Mouse (Mus musculus) thymus, adult 18-20 months (tissue): ENCODE measurements around the gene Ddx39b.

ENCODE experiments used
- DNase-seq, 2 experiments: peaks; one replicate each; pipeline ENCODE4 v3.0.0; 2022; ENCODE audit warnings: mixed read lengths in 2 of 2

The Ddx39b gene

DNA sequence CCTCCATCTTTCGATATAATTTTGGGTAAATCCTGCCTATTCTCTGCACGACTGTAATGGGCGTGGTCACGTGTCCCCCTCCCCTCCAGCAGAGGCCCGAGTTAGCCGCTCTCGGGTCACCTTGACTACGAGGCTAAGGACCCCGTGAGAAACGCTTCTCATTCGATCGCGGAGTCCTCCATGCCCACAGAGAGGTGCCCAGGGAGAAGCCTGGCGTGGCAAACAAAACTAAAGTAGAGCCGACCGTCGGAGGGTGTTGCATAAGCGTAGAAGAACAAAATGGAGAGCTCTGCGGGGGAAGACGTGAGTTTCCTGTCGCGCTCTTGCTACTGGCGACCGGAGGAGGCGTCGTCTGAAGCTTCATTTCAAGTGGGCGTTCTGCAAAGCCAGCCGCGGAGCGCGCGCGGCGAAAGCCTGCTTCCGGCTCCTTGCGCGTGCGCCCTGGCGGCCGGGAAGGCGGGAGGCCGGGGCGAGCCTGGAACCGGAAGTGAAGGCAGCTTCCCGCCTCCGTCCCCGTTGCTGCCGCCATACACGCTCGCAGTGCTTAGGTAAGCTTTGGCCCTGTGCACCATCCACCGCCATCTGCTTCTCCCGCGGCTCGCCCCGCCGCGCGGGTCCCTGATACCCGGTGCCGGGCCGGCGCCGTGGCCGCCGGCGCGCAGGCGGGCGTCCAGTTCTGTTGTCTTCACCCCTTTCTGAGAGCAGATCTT is at the start of gene Ddx39b:
Gene Ddx39b (plus strand): TSS at position 442 of the 710 bp plus-strand sequence.
- peak; percentile 94 to 95 for DNase-seq

DNA sequence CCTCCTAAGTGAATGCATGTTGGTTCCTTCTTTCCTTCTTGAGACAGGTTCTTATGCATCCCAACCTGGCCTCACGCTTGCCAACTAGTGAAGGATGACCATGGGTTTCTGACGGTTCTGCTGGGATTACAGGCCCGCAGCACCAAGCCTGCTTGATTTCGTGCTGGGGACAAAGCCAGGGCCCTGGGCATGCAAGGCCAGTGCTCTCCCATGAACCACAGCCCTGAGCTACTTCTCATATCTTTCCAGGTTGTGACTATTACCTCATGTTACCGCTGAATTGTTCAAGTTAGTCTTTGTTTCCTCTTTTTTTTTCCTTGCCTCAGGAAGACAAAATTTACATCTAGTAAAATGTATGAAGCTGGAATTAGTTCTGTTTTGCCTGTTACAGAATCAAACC is 48.6 kb upstream of the Ddx39b start:
- no peak for DNase-seq

DNA sequence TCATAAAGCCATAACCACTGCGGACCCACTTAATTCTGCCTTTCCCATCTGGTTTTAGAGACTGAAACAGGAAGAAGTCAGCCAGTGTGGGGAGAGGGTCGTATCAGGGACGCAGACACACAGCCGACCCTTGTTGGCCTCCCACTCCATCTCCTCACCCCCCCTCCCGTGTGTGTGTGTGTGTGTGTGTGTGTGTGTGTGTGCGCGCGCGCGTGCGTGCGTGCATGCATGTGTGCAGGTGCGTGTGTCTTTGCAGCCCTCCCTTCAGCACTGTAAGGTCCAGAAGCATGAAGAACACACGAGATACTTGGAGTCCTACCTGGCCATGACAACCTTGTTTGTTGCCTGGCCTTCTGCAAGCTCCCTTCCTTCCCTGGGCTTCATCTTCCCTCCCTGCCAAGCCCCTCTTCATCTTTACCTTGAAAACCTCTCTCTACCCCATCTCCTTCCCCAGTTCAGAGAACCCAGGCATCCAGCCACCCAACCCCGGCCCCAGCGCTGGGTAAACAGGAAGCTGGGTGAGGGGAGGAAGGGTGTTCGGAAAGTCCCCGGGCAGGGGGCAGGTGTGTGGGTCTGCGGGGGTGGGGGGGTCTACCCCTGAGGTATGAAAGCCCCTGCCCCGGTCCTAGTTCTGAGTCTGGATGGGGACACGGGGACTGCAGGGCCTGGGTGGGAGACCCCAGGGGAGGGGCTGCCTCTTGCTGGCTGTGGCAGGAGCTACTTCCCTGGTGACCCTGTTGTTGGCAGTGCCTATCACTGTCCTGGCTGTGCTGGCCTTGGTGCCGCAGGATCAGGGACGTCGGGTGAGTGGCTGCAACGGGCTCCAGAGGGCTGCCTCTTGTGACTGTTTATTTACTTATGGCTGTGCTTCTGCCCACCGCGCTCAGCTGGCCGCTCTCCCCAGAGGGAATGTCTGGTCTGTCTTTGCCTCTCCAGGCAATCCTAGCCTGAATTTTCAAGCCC is 47.4 kb upstream of the Ddx39b start, which contains the start of gene Ltb:
Gene Ltb (plus strand): TSS at position 559 of the 963 bp plus-strand sequence.
- peak; percentile 87 to 93 for DNase-seq

DNA sequence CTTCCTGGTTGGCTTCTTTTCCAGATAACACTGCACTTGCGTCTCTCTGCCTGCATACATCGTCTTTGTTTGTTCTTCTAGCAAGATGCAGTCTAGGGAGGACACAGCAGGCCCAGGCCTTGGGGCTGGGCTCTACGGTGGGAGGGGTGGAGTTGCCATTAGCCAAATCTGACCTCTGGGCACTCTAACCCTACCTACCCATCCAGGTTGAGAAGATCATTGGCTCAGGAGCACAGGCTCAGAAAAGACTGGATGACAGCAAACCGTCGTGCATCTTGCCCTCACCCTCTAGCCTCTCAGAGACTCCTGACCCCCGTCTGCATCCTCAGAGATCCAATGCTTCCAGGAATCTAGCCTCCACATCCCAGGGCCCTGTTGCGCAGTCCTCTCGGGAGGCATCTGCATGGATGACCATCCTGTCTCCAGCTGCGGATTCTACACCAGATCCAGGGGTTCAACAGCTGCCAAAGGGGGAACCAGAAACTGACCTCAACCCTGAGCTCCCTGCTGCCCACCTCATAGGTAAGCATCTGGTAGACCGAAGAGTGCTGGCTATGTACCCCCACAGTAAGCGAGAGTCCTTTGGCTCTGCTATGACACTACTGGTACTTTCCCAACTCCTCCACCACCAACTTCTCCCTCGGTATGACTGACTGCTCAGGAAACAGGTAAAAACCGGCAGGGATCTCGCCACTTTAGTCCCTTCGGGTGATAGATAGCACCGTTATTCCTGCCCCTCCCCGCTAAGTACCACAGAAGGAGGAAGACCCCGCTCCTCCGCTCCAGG is 46.5 kb upstream of the Ddx39b start:
- DNase-seq, result peak in 1 of 2 experiments; percentile 52

DNA sequence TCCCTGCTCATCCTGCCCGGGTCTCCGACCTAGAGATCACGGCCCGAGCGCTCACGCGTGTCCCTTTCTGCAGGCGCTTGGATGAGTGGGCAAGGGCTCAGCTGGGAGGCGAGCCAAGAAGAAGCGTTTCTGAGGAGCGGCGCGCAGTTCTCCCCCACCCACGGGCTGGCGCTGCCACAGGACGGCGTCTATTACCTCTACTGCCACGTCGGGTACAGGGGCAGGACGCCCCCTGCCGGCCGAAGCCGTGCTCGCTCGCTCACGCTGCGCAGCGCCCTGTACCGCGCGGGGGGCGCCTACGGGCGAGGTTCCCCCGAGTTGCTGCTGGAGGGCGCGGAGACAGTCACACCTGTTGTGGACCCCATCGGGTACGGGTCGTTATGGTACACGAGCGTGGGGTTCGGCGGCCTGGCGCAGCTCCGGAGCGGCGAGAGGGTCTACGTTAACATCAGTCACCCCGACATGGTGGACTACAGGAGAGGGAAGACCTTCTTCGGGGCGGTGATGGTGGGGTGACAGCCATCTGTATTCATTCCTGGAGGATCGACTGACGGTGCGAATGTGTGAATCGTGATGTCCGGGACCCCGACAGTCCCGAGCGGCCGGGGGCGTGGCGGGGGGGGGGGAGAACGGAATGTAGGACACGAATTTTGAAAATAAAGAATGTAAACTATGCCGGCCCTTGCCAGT is 45.8 kb upstream of the Ddx39b start:
- peak; percentile 93 to 94 for DNase-seq

DNA sequence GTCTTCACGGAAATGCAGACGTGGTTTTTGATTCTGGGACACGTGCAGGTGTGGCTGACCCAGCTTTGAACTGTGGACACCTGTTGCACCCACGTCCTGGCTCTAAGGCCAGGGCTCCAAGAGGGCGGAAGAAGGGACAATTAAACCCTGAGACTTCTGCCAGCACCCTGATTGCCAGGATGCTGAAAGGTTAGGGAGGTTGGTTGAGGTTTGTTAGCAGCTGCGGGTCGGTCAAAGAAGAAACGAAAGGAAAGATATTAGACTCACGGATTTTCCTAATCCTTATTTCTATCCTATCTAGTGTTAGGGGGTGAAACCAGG is 45.3 kb upstream of the Ddx39b start:
- DNase-seq, result peak in 1 of 2 experiments; percentile 51

DNA sequence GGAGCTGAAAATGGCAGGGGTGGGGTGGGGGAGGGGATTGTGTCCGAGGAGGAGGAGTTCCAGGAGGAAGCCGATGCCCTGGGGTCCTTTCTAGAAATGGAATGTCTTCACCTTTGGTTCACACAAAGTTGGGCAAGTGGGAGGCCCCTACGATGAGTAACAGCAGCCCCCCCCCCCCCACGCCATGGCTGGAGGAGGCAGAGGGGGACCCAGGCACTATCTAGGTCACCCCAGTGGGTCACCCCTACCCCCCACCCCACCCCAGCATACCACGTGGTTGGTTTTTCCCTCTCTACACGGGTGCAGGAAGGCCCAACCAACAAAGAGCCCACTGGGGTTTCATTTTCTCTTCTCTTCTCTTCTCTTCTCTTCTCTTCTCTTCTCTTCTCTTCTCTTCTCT is 44.4 kb upstream of the Ddx39b start:
- DNase-seq, result no peak

DNA sequence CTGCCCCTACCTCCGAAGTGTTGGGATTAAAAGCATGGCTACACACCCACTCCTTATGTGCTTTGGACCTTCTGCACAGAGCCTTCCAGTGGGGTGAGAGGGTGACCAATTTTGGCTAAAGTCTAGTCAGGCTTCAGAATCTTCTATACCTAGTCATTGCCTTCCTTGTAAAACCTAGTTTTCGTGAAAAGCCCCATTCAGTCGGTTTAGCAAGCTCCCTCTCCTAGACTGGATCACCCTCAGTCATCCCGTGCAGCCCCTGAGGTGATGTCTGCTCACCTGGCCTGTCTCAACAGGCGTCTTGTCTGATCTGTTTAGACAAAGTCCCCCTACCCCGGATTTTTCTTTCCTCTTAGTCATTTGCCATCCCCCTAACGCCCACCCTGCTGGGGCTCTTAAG is 43.5 kb upstream of the Ddx39b start:
- no peak for DNase-seq

DNA sequence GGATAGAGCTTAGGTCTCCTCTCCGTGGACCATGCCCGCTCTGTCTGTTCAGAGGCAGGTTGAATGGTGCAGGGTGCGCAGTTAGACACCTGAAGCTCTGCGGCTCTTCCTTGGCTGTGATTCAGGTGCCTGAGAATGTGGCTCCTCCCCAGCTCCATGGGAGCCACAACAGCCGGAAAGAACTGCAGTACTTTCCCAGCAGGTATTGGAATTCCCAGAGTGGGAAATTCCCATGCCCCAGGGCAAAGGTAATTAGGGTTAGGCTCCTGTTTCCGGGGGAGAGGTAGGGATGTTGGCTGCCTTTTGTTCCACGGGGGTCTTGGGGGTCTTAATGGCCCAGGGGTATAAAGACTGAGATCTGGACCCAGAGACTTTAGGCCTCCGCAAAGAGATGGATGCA is 42.6 kb upstream of the Ddx39b start:
- no peak for DNase-seq

DNA sequence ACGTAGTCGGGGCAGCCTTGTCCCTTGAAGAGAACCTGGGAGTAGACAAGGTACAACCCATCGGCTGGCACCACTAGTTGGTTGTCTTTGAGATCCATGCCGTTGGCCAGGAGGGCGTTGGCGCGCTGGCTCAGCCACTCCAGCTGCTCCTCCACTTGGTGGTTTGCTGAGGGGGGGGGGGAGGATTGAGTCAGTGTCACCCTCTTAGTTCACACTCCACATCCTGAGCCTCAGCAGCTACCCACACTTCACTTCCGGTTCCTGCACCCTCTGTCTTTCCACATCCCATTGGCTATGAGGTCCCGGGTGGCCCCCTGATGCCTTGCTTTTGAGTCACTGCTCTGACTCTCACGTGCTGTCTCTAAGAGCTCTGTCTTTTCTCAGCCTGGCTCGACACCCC is 41.1 kb upstream of the Ddx39b start:
- DNase-seq, result peak; percentile 74 to 87

DNA sequence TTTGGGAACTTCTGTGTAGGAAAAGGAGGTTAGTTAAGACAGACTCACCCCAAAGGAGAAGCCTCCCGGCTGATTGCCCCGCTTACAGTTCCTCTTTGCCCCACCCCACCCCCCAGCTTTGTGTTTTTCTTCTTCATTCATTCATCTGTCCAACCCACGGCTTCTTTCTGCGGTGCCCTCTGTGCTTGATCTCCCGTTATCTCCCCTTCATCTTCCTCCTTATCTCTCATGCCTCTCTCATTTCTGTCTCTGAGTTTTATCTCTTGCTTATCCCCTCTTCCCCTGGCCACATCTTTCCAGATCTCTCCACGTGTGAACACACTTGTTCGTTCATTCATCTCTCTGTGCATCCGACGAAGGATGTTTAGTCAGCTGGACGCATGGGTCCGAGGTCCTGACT is 40.4 kb upstream of the Ddx39b start:
- no peak for DNase-seq

DNA sequence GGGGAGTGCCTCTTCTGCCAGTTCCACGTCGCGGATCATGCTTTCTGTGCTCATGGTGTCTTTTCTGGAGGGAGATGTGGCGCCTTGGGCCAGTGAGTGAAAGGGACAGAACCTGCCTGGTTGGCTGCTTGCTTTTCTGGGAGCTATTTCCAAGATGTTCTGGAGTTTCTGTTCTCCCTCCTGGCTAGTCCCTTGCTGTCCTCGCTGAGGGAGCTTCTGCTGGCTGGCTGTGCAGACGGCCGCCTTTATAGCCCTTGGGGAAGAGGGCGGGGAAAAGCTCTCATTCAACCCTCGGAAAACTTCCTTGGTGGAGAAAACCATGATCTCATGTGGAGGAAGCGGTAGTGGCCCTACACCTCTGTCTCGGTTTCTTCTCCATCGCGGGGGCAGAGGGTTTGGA is 39.8 kb upstream of the Ddx39b start, which contains the start of gene Tnf:
Gene Tnf (minus strand): TSS at position 221 of the 400 bp plus-strand sequence.
- peak in 1 of 2 experiments; percentile 38 for DNase-seq

DNA sequence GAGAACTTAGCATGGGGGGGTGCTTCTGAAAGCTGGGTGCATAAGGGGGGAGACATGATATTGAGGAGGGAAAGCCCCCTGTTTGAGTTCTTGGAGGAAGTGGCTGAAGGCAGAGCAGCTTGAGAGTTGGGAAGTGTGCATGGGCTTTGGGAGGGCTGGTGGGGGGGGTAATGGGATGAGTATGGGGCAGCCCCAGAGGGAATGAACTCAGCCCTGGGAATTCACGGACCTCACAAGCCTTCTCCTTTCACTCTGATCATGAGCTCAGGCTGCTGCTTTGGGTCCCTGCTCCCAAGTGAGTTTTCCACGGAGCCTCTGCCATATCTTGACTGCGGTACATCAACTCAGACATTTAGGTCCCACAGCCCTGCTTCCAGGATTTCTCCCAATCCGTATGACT is 39.1 kb upstream of the Ddx39b start:
- no peak for DNase-seq

DNA sequence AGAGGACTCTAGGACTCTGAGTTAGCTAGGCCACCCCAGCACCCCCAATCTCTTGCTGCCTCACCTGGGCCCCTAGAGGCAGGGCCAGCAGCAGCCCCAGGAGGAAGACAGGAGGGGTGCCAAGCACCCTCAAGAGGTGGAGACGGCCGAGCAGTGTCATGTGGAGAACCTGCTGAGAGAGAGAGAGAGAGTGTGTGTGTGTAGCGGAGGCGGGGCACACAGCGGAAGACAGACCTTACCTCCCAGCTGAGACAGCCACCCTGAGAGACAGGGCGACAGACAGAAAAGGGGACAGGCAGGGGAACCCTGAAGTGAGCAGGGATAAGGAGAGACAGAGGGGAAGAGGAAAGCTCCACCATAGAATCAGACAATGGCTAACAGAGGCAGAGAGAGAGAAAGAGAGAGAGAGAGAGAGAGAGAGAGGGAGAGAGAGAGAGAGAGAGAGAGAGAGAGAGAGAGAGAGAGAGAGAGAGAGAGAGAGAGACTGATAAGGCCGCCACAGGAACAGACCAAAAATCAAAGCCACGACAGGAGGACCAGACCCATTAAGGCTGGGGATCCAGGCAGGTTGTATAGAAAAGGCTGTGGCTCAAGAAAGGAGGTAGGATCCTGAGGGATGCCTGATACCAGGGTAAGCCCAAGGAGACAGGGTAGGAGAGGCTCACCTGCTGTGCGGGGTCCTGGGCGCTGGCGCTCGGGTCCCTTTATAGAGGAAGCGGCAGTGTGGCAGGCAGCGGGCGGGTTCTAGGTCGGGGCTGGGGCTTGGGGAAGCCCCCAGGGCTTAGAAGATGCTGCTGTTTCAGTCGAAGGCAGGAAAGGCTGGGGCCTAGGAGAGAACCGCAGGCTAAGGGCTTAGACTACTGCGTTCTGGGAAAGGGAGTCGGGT is 36.8 kb upstream of the Ddx39b start, which contains the start of gene Lta:
Gene Lta (minus strand): TSS at position 858 of the 886 bp plus-strand sequence.
- DNase-seq, result peak; percentile 70 to 84

DNA sequence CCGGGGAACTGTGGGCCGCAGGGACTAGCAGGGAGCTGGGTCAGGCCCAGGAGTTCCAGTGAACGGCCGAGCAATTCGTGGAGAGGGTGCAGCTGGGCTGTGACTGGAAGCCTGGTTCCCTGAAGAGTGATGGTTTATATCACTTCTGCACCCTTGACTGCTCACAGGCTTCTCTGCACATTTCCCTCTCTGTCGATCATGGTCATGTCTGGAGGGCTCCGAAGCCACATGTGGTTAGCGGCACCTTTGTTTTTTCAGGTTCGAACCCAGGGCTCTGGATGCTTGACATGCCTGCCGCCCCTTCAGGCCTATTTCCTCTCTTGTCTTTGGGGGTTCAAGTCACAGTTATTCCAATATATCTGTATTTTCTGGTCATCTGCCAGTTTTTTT is 36.2 kb upstream of the Ddx39b start:
- no peak for DNase-seq

DNA sequence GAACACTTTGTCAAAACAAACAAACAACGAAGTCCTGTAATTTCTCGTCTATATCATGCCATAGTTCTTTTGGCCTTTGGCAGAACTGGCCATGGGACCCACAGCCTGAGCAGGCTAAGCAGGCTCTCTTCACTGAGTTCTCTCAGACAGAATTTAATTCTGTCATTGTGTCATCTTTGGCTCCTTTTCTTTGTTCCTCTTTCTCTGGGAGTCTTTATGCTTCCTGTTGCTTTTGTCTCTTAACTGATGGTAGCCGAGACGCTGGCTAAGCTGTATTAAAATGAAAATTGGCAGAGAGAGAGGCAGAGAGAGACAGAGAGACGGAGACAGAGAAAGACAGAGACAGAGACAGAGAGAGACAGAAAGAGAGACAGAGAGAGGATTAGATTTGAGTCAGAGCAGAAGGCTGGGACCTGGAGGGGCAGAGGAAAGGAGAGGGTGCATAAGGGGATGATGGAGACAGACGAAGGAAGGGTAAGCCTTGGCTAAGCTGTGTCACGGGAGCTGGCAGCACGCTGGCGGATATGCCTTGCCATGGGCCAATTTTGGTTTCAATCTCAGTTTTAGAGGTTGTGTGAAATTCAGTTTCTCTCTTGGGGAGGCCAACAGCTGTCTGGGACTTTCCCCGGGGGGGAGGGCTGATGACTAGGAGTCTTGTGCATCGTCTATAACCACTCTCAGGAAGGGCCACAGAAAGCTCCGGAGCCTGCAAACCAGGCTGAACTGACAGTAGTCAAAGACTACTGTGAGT is 31.6 kb upstream of the Ddx39b start:
- DNase-seq, result no peak

DNA sequence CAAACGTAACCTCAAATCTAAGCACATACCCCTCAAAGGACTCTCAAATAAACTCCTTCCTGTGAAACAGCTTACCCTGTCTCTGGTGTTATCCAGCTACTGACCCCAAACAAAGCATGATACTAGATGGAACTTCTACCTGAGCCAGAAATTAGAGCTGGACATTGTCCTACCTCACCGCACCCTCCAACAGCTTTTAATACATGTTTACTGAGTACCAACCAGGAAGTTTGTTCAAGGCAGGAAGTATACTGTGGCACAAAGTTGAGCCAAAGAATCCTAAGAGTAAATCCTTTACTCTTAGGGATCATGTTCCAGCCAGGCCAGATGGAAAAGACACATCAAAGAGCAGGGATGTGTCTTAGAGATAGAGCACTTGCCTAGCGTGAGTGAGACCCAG is 31.0 kb upstream of the Ddx39b start:
- DNase-seq, result no peak

DNA sequence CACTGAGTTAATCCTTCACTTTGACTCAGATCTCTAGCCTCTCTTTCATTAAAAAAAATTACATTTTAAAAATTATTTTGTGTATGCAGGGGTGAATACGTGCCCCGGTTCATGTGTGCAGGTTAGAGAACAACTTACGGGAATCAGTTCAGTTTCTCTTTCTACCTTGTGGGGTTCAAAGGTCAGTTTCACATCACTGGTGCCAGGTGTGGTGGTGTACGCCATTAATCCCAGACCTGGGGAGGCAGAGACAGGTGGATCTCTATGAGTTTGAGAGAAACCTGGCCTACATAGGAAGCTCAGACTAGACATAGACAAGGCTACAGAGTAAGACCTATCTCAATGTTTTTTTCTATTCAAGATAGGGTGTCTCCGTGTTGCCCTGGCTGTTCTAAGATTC is 28.5 kb upstream of the Ddx39b start:
- no peak for DNase-seq

DNA sequence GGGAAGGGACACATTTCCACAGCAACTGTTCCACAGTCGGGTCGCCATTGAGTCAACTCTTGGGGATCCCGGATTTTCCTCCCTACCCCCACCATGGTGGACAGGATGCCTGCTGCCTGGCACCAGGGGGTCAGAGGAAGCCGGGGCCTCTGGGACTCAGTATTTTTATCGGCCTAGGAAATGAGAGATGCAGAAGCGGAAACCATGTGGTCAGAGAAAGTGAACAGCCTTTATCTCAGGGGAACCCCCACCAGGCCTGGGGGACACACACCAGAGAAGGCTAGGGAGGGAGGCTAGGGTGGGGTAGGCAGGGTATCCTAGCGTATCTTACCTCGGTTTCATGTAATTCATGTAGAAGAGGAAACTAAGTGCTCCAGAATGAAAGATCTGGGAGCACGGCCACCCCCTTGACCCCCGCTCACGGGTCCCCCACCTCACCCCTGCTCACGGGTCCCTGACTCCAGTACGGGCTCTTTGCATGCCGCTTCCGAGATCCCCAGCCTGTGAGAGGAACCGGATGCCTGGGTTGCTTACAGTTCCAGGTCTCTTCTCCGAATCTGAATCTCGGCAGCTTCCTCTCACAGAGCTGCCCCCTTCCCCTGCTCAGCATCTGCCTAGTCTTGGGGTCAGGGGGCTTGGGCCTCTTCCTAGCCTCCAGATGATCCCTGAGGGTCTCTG is 22.9 kb upstream of the Ddx39b start:
- DNase-seq, result peak in 1 of 2 experiments; percentile 54

DNA sequence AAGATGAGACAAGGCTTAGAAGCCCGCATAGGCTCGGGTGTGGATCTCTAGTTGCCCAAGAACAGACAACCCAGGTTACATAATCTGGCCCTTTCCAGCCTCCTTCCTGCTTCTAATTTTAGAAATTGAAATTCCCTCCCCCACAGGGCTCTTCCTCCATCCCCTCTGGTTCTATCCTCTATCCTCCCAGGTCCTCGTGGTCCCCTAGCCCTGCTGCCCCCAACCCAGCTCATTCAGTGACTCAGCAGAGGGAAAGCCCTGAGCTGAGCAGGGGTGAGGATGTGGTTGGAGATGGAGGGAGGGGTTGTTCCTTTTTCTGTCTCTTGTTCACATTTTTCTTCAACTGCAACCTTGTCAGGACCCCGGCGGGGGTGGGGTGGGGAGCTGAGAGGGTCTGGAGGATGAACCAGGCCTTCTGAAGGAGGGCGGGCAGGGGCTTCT is 21.9 kb upstream of the Ddx39b start:
- peak; percentile 50 to 73 for DNase-seq
